Mouse (Mus musculus) cerebellum, adult 2 months (tissue): ENCODE data around the gene Atf6b.

Source experiments
- CTCF ChIP-seq: fragments of 200-500 bp; IDR thresholded peaks from 2 replicates; pipeline ENCODE4 v1.5.1; 2011; ENCODE audit warnings: low read depth, mild to moderate bottlenecking, control low read depth, low read length, moderate library complexity, borderline replicate concordance; ENCODE audit not compliant: insufficient read depth
- POLR2A ChIP-seq: fragments of 200-500 bp; IDR thresholded peaks from 2 replicates; pipeline ENCODE4 v1.6.1; 2011; ENCODE audit warnings: low read length, control low read depth, borderline replicate concordance; ENCODE audit not compliant: insufficient read depth

GRCm38 (mm10) chr17:34649106-34649864, 2.3 kb downstream of the Atf6b start:
- TF ChIP-seq CTCF: no peak
- TF ChIP-seq POLR2A: no peak
